Mouse (Mus musculus): ENCODE measurements at regions not wholly inside any gene's neighbourhood (a gene's known extent, or its start where the extent isn't known, plus 50 kb on each side); places are given as distances from the start of the nearest gene placed in this dataset.

DNA sequence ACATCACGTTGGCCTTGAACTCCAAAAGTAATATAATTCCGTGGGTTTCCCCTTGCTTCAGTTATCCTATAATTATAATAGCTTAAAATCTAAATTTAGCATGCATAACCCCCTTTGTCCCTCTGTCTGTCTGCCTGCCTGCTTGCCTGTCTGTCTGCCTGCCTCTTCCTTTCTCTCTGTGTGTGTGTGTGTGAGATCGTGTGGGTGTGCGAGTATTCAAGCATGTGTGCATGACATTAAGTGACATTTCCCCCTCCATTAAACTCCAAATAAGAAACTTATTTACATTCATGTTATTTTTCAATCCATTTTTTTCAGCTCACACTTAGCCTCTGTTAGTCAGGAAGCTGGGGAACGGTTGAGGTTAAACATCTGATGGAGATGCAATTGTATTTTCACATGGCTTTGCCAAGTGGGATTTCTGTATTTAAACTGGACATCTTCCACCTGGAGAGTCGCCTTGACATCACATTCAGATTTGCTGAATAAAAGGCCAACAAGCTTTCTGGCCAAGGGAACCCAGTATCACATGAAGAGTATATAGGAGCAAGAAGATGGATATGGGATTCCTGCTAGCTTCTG is 130.8 kb upstream of the Map3k1 start:
- DNase-seq (ENCODE audit: low spot score in 2 of 2): no peak

DNA sequence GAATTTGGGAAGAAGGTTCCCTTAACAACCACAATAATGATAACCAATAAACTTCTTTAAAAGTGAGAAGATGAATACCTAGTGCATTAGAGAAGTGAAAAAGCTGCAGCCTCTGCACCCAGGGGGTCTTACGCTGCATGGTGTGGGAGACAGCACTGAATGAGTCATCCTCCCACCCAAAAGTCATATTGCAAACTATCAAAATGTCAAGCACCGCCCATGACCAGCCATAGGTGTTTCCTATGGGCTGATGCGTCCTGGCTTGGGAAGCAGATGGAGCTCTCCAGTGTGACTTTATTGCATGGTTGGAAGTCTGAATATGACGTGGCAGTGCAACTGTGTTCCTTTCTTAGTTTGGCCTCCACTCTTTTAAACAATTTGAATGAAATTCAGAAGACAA is 131.5 kb upstream of the Map3k1 start:
- DNase-seq (ENCODE audit: low spot score in 2 of 2): no peak

DNA sequence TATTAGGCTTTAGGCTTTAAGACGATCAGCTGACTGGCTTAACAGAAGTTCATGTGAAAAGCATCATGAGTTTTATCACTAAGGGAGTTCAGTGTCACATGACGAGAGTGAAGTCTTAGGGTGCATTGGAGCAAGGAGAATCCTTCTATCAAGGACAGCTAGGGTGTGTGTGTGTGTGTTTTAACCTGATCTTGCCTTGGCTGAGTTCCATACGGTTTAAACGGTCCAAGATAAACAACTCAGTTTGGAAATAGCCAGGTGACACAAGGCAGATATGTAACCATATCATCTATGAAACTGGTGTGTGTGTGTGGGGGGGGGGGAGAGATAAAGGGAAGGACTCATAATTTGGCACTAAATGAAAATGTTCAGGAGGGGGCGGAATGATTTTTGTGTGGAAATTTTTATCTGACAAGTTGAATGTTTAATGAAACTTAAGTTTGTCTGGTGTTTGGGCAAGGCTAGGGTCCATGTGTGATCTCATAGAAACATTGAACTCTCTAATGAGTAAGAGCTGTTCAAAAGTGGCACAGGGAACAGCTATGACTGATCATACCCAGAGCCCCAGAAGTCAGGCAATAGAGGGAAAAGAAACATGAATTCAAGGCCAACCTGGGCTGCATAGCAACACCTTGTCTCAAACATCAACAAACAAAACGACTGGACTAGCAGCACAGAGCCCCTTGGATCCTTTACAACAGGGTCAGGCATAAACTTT is 132.2 kb upstream of the Map3k1 start:
- no peak for DNase-seq (ENCODE audit: low spot score in 2 of 2)

DNA sequence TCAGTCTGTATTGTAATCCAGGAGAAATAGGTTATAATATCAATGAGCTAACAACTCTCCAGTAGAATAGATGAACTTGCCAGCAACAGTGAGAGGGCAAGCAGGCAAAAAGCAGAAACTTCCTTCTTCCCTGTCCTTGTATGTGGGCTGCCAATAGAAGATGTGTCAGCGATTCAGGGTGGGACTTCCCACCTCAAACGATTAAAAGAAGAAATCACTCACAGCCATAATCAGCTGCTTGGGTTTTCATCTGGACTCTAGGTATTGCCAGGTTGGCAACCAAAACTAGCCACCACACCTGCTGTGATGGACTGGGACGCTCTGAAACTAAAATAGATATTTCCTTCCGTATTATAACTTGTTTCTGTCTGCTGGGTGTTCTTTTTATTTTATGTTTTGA is 133.2 kb upstream of the Map3k1 start:
- DNase-seq (ENCODE audit: low spot score in 2 of 2): no peak

DNA sequence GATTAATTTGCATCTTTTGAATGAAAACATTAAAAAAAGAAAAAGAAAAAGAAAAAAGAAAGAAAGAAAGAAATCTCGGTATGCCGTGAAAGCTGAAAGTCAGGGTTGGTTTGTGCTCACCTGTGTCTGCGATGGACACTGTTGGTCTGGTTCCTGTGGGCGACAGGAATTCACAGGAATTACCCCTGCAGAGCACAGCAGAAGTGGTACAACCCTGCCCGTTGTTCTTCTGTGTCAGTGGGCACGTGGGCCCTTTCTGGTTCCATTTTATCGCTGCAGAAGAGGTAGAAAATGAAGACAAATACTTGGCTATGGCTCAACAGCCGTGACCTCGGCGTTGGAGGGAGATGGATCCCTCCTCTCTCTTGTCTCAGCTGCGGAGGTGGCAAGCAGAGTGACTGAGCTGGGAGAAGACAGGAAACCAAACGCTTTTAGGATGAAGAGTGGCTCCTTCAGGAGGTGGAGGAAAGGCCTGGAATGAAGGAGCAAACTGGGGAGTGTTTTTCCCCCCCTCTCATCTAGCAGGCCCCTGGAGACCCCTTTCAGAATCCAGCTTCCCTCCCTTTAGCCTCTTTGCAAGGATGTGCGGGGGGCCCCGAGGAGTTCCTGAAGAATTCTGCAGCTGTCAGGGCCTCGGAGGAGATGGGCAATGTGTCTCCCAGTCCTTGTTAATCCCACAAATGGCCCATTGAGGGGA is 134.7 kb upstream of the Map3k1 start:
- peak in 1 of 2 experiments; percentile 25 for DNase-seq (ENCODE audit: low spot score in 2 of 2)

DNA sequence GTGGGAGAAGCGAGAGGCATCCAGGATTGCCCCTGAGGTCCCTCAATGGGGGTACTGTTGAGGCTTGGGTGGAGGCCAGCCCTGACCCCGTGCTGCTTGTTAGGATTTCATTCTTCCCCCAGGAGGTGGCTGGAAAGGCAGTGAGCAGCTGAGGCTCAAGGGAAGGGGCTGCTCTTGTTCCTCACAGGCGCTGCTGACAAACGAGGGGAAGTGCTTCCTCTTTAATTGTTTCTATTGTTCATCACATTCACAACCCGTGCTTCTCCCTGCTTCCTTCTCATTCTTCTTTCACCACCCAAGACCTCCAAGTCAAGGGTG is 135.3 kb upstream of the Map3k1 start:
- no peak for DNase-seq (ENCODE audit: low spot score in 2 of 2)

DNA sequence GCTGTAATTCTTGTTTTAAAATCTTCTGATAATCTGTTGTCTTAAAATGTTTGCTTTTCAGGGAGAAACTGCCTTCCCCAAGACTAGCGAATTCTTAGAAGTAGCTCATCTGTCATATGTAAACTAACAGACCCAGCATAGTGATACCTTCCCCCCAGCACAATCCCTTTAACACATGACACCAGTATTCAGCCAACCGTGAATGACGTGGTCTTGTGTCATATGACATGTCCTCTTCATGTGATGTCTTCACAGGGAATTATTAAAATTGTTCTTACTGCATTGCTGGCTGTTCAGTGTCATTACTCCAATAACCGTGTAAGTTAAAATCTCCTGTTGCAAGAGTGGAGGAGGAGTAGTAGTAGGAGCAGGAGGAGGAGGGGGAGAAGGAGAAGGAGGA is 137.5 kb upstream of the Map3k1 start:
- DNase-seq (ENCODE audit: low spot score in 2 of 2): no peak

DNA sequence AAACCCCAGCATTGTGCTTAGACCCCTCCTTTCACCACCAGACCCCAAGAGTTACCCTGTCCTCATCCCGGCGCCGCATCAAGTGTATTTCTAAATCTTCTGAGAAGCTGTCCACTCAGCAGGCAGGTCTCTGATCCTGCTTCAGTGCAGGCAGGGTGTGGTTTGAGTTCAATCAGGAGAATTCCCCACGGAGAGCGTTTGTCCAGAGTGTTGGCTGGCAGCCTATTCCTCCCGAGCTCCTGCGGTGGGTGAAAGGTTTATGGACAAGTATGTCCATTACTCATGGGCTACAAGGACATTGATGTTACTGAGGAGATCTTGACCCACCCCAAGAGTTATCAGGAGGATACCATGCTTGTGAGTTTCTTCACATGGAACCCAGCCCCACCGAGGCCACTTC is 138.0 kb upstream of the Map3k1 start:
- DNase-seq (ENCODE audit: low spot score in 2 of 2): peak in 1 of 2 experiments; percentile 30

DNA sequence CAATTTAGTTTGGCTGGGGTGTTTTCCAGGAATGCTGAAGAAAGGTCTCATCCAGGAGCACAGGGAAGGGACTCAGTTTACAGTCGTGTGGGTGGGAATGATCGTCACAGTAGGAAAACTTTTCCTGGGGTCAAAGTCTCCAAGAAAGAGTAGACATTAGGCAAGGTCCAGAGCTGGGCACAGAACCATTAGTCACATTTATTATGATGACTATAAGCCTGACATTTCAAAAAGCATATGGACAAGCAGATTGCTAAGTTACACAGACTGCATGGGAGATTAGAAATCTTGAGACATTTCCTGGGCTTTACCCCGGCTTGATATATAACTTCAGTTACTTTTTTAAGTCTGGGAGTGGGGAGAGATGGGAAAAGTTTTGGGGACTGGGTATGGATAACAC is 139.6 kb upstream of the Map3k1 start:
- no peak for DNase-seq (ENCODE audit: low spot score in 2 of 2)

DNA sequence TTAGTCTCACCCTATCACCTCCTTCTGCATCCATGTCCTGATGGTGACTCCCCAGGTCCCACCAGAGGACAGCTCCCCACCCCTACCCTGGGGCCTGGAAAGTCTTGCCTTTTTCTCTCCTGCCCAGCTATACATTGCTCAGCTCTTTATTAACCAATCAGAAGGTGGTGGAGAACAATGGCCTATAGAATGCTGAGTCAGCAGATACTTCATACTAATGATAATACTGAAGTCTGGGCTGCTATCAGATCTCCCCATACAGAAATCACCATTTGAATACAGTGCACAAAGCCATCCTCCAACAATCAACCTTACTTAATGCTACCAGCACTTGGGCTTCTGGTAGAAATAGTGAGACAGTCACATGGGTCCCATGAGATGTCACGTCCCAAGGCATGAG is 141.2 kb upstream of the Map3k1 start:
- no peak for DNase-seq (ENCODE audit: low spot score in 2 of 2)

DNA sequence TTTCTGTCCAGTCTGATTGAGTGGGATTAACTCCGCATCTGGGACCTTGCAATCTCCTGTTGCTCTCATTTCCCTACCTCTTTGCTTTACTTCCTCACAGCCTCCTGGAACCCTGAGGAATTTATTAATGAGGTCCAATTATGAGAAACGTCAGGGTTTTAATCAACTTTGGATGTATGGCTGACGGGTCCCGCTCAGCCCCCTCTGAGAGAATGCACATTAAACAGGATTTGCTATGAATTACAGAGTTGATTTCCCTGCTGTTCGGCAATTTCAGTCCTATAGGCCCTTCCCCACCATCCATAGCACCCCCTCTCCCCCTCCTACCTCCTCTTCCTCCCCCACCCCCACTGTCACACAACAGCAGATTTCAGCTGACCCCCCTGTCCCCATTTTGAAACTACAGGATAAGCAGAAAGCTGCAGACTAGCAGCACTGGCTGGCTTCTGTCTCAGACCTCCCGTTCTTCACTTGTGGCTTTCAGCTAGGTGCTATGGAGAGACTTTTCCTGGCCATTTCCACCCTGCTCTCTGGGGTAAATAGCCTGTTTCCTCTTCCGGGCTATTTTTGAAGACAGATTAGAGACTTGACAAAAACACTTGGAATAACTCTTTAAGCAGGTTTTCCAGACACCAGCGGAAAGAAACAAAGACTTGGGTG is 145.2 kb upstream of the Map3k1 start:
- no peak for DNase-seq (ENCODE audit: low spot score in 2 of 2)

DNA sequence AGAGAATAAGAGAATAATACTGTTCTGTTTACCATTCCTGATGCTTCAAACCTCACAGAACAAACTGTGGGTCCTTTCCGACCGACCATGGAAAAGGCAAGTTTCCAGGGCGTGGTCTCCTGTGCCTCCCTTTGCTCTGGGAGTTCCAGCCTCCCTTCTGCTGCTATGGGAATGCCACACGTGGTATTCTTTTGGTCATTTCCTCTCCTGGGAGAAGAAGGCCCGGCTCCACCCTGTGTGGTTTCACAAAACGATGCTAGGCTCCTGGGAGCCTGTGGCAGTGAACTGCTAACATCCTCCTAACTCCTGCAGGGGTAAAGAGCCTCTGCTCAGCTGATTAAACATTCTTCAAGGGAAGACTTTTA is 145.7 kb upstream of the Map3k1 start:
- peak in 1 of 2 experiments; percentile 34 for DNase-seq (ENCODE audit: low spot score in 2 of 2)

DNA sequence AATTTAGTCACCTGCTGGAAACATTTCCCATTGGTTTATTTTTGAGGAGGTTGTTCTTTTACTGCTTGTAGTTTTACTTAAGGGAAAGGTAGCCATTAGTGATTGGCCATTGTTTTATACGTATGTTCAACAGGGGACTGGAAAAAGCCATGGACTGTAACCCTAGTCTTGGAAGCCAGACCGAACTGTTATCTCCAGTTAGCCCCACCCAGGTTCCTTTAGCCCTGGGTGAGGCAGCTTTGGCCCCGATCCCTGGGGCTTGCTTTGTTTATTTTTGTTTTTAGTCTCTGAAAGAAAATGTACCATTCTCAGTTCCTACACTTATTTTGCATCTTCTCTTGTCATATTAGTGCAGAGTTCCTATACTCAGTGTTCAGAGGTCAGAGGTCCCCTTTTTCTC is 148.3 kb upstream of the Map3k1 start:
- DNase-seq (ENCODE audit: low spot score in 2 of 2): no peak

DNA sequence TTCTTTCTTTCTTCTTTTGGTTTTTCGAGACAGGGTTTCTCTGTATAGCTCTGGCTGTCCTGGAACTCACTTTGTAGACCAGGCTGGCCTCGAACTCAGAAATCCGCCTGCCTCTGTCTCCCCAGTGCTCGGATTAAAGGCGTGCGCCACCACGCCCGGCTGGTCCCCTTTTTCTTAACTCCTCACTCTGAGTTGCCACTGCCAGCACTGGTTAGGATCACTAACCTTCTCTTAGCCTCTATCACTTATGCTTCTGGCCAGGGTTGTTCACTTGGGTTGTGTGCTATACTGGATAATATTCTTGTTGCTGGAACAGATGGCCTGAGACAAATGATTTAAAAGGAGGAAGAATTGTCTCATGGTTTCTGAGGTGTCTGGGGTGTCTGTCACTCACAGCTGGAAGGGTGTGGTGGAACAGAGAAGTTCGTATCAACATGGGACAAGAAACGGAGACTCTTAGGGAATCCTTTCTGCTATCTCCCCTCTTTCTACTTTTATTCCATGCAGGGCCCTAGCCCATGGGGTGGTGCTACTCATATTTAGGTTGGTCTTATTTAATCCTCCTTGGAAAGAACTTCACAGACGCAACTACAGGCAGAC is 149.0 kb upstream of the Map3k1 start:
- DNase-seq (ENCODE audit: low spot score in 2 of 2): no peak

DNA sequence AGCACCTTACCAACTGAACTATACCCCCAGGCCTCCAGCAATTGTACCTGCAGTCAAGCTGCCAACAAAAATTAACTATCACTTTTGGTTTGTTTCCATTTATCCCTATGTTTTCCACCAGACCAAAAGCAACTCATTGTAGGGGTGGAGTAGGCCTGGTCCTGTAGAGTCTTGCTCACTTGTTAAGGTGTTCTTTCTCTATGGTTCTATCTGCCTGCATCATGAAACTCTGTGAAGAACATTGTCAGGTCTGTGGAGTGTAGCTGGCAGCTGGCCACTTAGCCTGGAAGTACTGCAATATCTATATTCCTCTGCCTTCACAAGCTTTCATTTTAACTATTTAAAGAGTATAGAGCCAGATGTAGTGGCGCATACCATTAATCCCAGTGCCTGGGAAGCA is 149.6 kb upstream of the Map3k1 start:
- no peak for DNase-seq (ENCODE audit: low spot score in 2 of 2)

DNA sequence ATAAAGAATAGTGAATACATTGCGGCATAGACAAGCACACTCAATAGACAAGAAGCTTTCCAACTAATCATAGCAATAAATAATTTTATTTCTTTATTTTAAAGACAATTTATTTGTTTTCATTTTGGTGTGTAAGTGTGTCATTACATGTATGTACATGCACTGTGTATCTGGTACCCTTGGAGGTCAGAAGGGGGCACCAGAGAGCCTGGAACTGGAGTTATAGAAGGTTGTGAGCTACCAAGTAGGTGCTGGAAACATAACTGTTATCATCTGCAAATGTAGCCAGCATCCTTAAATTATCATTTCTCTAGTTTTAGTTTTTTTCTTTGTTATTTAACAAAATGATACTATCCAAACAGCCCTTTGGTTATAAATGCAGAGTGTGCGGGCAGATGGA is 151.2 kb upstream of the Map3k1 start:
- no peak for DNase-seq (ENCODE audit: low spot score in 2 of 2)

DNA sequence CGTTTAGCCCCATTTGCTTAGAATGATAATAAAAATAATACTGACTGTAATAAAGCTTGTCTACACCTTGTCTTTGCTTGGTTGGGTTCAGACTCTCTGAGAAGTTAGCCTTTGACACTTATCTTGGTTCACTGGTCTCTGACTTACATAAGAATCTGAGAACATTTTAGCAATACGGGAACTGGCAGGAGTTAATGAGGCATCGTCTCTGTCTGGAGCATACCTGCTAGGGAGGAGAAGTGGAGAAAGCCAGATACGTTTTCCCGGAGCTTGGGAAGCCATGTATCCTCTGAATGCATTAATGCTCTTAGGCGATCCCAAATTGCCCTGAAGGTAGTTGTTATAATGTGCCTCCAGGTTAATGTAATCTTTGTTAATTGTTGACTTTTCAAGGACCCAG is 152.6 kb upstream of the Map3k1 start:
- DNase-seq (ENCODE audit: low spot score in 2 of 2): no peak

DNA sequence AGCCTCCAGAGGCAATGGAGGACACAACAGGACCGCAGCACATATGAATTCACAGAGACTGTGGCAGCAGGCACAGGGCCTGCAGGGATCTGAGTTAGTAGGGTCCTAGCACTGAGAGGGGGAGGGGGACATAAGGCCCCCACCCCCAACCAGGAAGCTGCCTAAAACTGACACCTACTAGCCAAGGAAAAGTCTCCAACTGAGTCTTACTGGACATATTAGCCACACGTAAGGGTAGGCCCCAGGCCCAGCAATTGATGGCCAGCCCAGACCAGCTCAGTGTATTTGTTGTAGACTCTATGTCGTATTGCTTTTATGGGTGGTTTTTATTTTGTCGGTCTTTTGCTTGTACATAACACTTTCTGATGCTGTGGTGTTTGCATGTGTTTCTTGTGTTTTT is 153.4 kb upstream of the Map3k1 start:
- no peak for DNase-seq (ENCODE audit: low spot score in 2 of 2)

DNA sequence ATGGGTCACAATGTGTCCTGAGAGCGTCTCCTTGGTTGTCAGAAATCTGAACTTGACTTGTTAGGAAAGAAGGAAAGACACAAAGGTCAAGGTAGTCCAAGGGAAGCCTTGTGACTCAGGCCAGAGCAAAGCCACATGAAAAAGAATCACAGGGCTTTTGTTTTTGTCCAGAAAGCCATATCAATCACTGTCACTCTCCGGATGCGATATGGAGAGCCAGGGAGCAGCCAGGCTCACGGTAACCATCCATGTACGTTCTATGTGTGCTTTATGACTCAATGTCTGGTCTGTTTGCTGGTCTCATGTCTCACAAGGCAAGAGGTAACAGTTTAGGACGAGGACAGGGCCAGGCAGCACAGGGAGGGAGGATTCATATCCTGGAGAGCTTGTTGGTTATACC is 157.3 kb upstream of the Map3k1 start:
- peak in 1 of 2 experiments; percentile 30 for DNase-seq (ENCODE audit: low spot score in 2 of 2)

DNA sequence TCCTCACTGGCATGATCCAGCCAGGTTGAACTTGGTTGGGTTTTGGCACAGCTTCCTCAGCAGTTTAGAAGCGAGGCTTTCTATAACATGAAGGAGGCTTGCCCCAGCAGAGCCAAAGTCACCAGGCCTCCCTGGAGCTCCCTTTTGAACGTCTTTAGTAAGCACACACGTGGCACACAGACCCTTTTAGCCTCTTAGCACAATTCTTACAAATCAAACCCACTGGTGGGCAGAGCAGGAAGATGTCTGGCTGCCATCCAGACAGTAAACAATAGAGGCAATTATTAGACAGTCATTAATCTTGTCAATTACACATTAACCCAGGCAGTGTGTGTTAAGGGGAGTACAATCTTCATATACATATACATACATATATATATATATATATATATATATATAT is 157.8 kb upstream of the Map3k1 start:
- DNase-seq (ENCODE audit: low spot score in 2 of 2): no peak

DNA sequence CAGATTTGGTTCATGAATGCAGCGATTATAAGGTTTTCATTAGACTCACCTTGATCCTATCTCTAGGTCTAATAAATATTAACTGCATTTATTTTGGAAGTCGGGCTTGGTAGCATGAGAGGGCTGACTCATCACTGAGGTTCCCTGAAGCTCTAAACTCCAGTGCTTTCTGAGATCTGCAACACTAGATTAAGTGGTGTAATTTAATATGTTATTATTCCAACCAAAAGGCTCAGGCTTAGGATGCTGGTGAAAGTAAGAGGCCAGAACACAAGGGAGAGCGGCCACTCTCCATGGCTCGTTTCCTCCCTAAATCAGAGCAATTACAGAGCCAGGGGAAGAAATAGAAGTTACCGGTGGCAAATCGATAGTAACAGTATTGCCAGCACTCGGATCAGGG is 159.4 kb upstream of the Map3k1 start:
- no peak for DNase-seq (ENCODE audit: low spot score in 2 of 2)

DNA sequence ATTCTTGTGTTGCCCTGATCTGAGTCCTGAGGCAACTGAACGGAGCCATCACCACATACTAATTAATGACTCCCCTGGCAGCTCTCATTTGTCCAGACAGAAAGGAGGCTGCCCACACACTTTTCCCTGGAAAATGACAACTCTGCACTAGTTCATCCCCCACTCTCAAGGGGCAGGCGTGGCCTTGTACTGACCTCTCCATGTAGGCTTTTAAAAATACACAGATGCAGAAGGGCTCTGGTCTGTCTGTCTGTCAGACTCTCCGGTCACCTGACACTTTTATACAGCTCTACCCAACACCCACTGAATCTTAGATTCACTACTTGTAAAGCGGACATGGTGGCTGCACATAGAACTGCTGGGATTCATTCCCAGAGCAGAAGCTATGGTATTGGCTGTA is 165.5 kb upstream of the Map3k1 start:
- DNase-seq (ENCODE audit: low spot score in 2 of 2): peak in 1 of 2 experiments; percentile 9
